8 mouse cellular contexts compared by ENCODE assay signal in the genomic region with DNA sequence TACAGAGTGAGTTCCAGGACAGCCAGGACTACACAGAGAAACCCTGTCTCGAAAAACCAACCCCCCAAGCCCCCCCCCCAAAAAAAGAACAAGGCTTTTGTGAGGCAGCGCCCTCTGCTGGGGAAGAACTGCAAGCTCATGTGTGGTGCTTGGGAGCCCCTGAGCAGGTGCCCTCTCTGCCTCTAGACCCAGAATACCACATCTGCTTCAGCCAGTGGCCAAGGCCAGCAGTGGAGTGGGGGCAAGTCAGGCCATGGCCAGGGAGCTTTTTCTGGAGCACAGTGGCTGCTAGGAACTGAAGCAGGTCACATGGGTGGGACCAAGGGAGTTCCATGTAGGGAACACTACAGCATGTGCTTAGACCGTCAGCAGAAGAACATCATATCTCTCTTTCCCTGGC. TPM values are rescaled to one million over a fixed set of nuclear protein-coding genes. Genes with fewer than 3 reads are reported as not detected.
A peak's percentile ranks its signal among the peaks of the same experiment; 100 is the strongest.
DNase-seq lines count a peak whose midpoint lies in the region; ATAC-seq and TF ChIP-seq lines count a peak whose summit lies in the region.
"Had no signal": no experiment of that assay in that cellular context is flagged by ENCODE, and none has a peak within 500 bp of the region (broad histone marks: within the 10 kb centered on the region; RNA-seq: fewer than 3 reads in every experiment).

No protein-coding gene starts in this region.

- no peak overlapping the region for H3K9ac ChIP-seq in embryonic facial prominence, embryonic 11.5 days (replicated peaks; ENCODE audit: low read length)

- H3K27me3 ChIP-seq in embryonic facial prominence, embryonic 11.5 days (ENCODE audit: control insufficient read depth, insufficient read depth, low read length), result no peaks in the 10 kb centered on the region

- no peak for ATAC-seq in embryonic facial prominence, embryonic 11.5 days (replicated peaks; ENCODE audit: insufficient number of reproducible peaks, low FRiP score, low TSS enrichment, low read depth)
- peak; percentile 35; the same call in 1 of the 2 replicates for ATAC-seq in megakaryocyte progenitor cell, adult 5-6 weeks (replicated peaks; ENCODE audit: poor library complexity)
- ATAC-seq in activated CD4-positive, CD25-positive, alpha-beta regulatory T cell, adult 4 months, result no peak

- no peak for DNase-seq in layer of hippocampus, adult 2 months (ENCODE audit: low spot score in 2 of 2)
- DNase-seq in layer of hippocampus, adult 8-10 months (ENCODE audit: low spot score in 2 of 2), result no peak
- DNase-seq in R1 (ENCODE audit: low read depth, low spot score), result peak; percentile 38
- DNase-seq in embryonic facial prominence, embryonic 11.5 days (ENCODE audit: low spot score), result peak; percentile 31
- no peak for DNase-seq in layer of hippocampus, adult 18-20 months (ENCODE audit: low spot score in 2 of 2)

- no peak overlapping the region for H3K4me3 ChIP-seq in layer of hippocampus, adult 2 months
- H3K4me3 ChIP-seq in embryonic facial prominence, embryonic 11.5 days (ENCODE audit: low read depth, low read length), result no peak overlapping the region

- no peaks in the 10 kb centered on the region for H3K9me3 ChIP-seq in embryonic facial prominence, embryonic 11.5 days (replicated peaks; ENCODE audit: control insufficient read depth, low read length)

- TF ChIP-seq CTCF in layer of hippocampus, adult 2 months (conservative IDR thresholded peaks at IDR 0.05), result peak; percentile 73

- no peak overlapping the region for H3K4me2 ChIP-seq in embryonic facial prominence, embryonic 11.5 days (ENCODE audit: low read depth, low read length)

- no peak overlapping the region for H3K27ac ChIP-seq in layer of hippocampus, adult 2 months
- H3K27ac ChIP-seq in embryonic facial prominence, embryonic 11.5 days (replicated peaks; ENCODE audit: low read depth, low read length), result no peak overlapping the region

- no peaks in the 10 kb centered on the region for H3K36me3 ChIP-seq in embryonic facial prominence, embryonic 11.5 days (replicated peaks; ENCODE audit: control insufficient read depth, insufficient read depth, low read depth, low read length)

- WGBS in embryonic facial prominence, embryonic 11.5 days, result 34% methylated on average over 3 of the region's 3 CpGs

- H3K4me1 ChIP-seq in embryonic facial prominence, embryonic 11.5 days (ENCODE audit: control insufficient read depth, insufficient read depth, low read length), result no peaks in the 10 kb centered on the region

RNA-seq across cellular contexts. Expression of a gene that starts 4.6 kb away (rescaled TPM):
- not detected for total RNA-seq in layer of hippocampus, adult 2 months (2021)
- not detected for total RNA-seq in layer of hippocampus, adult 8-10 months (2022)
- not detected in 2 replicates for polyA plus RNA-seq in embryonic facial prominence, embryonic 11.5 days (2014; fragmentation: Nextera tagmentation; extraction: Ambion mirVana)
- not detected in 2 replicates for total RNA-seq in megakaryocyte progenitor cell, adult 5-6 weeks (2015)
- not detected in 2 replicates for total RNA-seq in megakaryocyte progenitor cell, adult 5-6 weeks (2017)
- polyA plus RNA-seq in activated CD4-positive, CD25-positive, alpha-beta regulatory T cell, adult 4 months (2017; shearing (Covaris generic)), result not detected
- total RNA-seq in layer of hippocampus, adult 18-20 months (2021), result not detected
- polyA plus RNA-seq: embryonic facial prominence, embryonic 14.5 days had no signal

Comparison
In these comparisons a context has a peak if more than half of its experiments do, and no peak if none do; other contexts are left out.
1. DNase-seq: peak in R1 (single experiment) and embryonic facial prominence, embryonic 11.5 days (single experiment); none in layer of hippocampus, adult 2 months (0 of 2), layer of hippocampus, adult 8-10 months (0 of 2) and layer of hippocampus, adult 18-20 months (0 of 2).